Mouse (Mus musculus): ENCODE results near the gene Phkg2. TPM values are rescaled to one million over a fixed set of nuclear protein-coding genes. Genes with fewer than 3 reads are reported as not detected.

Gene Phkg2
- total RNA-seq (2021), result 10 to 100 TPM in 1 of 2 experiments, 1 to 10 TPM in 1; 9.0 to 10.4 TPM
- long read RNA-seq, experiment 1, transcript Phkg2-201 (10 exons, 1,570 nt), result major isoform, 5 of 7 reads
- long read RNA-seq, experiment 1, partial matches to known transcripts, result 0 of 7 reads
- long read RNA-seq, experiment 1, other reads (novel, unspliced or antisense), result 1 of 7 reads
- long read RNA-seq, experiment 2, partial matches to known transcripts, result 0 of 2 reads
- long read RNA-seq, experiment 2, other reads (novel, unspliced or antisense), result 1 of 2 reads

GRCm38 (mm10) chr7:127572895-127573471 lies at the start of gene Phkg2:
Gene Phkg2 (plus strand): TSS chr7:127573340.
- peak; percentile 97 for DNase-seq (ENCODE audit: low spot score)

GRCm38 (mm10) chr7:127541671-127542070 lies 31.5 kb upstream of the Phkg2 start:
- peak; percentile 9 for DNase-seq (ENCODE audit: low spot score)

GRCm38 (mm10) chr7:127549116-127549835 lies 23.9 kb upstream of the Phkg2 start:
- DNase-seq (ENCODE audit: low spot score), result peak; percentile 16

- DNase-seq (ENCODE audit: low spot score), result no peak
Measured at GRCm38 (mm10) chr7:127551558-127551957, 21.6 kb upstream of the Phkg2 start.

- DNase-seq (ENCODE audit: low spot score), result no peak
Measured at GRCm38 (mm10) chr7:127560580-127560979, 12.6 kb upstream of the Phkg2 start.

GRCm38 (mm10) chr7:127561340-127561858 lies 11.7 kb upstream of the Phkg2 start, which contains the start of gene Tmem265:
Gene Tmem265 (plus strand): TSS chr7:127561390.
- no peak for DNase-seq (ENCODE audit: low spot score)

- DNase-seq (ENCODE audit: low spot score), result no peak
Measured at GRCm38 (mm10) chr7:127564381-127565150, 8.6 kb upstream of the Phkg2 start.

- no peak for DNase-seq (ENCODE audit: low spot score)
Measured at GRCm38 (mm10) chr7:127573503-127574008, 416 bp downstream of the Phkg2 start.

- DNase-seq (ENCODE audit: low spot score), result no peak
Measured at GRCm38 (mm10) chr7:127574115-127574514, 975 bp downstream of the Phkg2 start.

GRCm38 (mm10) chr7:127583260-127583659 lies 10.1 kb downstream of the Phkg2 start:
- DNase-seq (ENCODE audit: low spot score), result no peak

- no peak for DNase-seq (ENCODE audit: low spot score)
Measured at GRCm38 (mm10) chr7:127585031-127585430, 11.9 kb downstream of the Phkg2 start.

GRCm38 (mm10) chr7:127586149-127586548 lies 13.0 kb downstream of the Phkg2 start:
- no peak for DNase-seq (ENCODE audit: low spot score)

- no peak for DNase-seq (ENCODE audit: low spot score)
Measured at GRCm38 (mm10) chr7:127587196-127587595, 14.1 kb downstream of the Phkg2 start.

- peak; percentile 96 for DNase-seq (ENCODE audit: low spot score)
Measured at GRCm38 (mm10) chr7:127588011-127588871, 15.1 kb downstream of the Phkg2 start, which contains the start of the genes Ccdc189 and Rnf40. Gene Ccdc189 (minus strand): TSS chr7:127588595. Gene Rnf40 (plus strand): TSS chr7:127588767.

- no peak for DNase-seq (ENCODE audit: low spot score)
Measured at GRCm38 (mm10) chr7:127588901-127589300, 15.8 kb downstream of the Phkg2 start.

GRCm38 (mm10) chr7:127589637-127590036 lies 16.5 kb downstream of the Phkg2 start:
- DNase-seq (ENCODE audit: low spot score), result no peak

GRCm38 (mm10) chr7:127591108-127591507 lies 18.0 kb downstream of the Phkg2 start:
- no peak for DNase-seq (ENCODE audit: low spot score)

- DNase-seq (ENCODE audit: low spot score), result no peak
Measured at GRCm38 (mm10) chr7:127592575-127592974, 19.4 kb downstream of the Phkg2 start.

GRCm38 (mm10) chr7:127596747-127597146 lies 23.6 kb downstream of the Phkg2 start:
- no peak for DNase-seq (ENCODE audit: low spot score)

- no peak for DNase-seq (ENCODE audit: low spot score)
Measured at GRCm38 (mm10) chr7:127600612-127601011, 27.5 kb downstream of the Phkg2 start.

All from gastrocnemius, adult 18-20 months (tissue).